Mouse (Mus musculus) thymus, postnatal 4 days (tissue): ENCODE results near the gene Krtap1-3.
"Not testable (repeated sequence)": the region's sequence is repeated elsewhere in the genome, so short reads cannot be mapped to it uniquely, and the experiment has no call there.

Experiments
- DNase-seq: peaks from one replicate; pipeline ENCODE4 v3.0.0; 2021

The Krtap1-3 gene

DNA sequence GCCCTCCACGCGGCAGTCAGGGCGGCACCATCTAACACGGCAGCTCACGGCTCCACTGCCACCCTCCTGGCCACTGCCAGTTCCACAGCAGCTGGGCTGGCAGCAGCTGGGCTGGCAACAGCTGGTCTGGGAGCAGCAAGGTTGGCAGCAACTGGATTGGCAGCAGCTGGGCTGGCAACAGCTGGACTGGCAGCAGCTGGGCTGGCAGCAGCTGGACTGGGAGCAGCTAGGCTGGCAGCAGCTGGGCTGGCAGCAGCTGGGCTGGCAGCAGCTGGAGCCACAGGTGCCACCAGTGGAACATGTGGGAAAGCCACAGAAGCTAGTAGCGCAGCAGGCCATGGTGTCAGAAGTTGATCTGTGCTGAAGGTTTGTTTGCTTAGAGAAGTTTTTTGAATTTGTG lies at the start of gene Krtap1-3:
Gene Krtap1-3, minus strand, starts transcription at position 359 of the 400 bp plus-strand sequence.
- no peak for DNase-seq

DNA sequence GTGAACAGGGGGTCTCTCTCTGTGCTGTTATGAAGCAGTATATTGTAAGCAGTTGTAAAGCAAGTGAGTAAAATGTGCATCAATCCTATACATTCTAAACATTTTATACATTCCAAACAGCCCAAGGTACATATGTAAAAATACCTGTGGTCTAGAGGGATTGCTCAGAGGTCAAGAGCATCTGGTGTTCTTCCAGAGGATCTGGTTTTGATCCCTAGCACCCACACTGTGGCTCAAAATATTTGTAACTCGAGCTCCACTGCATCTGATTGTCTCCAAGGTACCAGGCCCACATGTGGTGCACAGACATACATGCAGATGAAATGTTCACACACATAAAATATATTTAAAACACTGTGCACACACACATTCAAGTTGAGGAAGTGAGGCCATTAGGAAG lies 49.8 kb upstream of the Krtap1-3 start:
- no peak for DNase-seq

DNA sequence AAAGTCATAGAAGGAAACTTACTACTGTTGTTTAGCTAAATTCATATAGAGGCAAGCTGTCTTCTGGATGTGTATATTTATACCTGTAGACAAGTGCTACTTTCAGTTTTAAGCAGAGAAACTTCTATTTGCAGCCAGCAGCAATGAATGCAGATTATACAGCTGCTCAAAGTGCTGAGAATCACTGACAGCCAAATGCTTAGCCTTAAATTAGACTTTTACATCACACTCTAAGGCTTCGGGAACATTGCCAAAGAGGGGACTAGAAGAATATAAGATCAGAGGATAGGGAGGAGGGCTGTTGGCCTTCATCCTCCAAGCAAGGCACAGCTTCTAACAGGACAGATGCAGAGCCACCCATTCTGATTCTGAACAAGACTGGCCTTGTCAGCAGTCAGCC lies 45.9 kb upstream of the Krtap1-3 start:
- DNase-seq: no peak

DNA sequence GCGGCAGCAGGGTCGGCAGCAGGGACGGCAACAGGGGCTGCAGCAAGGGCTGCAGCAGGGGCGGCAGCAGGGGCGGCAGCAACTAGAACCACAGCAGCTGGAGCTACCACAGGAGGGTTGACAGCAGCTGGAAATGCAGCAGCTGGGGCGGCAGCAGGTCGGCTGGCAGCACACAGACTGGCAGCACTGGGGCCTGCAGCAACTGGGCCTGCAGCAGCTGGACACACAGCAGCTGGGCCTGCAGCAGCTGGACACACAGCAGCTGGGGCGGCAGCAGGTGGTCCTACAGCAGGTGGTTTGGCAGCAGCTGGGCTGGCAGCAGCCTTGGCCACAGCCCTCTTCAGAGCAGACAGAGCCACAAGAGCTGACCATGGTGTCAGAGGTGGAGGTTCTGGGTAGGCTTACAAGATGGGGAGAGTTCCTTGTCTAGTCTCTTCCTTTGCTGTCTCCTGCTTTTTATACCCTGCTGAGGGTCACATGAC lies 43.6 kb upstream of the Krtap1-3 start, which contains the start of gene Krtap4-2:
Gene Krtap4-2, minus strand, starts transcription at position 432 of the 482 bp plus-strand sequence.
- no peak for DNase-seq

DNA sequence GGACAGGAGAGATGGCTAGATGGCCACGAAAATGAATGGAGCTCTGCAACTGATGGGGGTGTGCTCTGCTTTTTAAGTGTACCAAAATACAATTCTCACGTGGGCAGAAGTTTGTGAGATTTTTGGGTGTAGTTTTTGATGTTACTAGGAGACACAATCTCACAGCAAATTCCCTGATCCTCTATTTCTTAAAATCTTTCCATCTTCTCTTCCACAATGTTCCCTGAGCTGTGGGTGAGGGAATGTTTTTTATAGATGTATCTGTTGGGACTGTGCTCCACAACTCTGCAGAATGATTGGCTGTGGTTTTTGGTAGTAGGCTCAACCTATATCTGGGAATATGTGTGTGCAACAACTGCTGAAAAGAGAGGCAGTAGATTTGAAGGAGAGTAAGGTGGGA lies 42.2 kb upstream of the Krtap1-3 start:
- no peak for DNase-seq

DNA sequence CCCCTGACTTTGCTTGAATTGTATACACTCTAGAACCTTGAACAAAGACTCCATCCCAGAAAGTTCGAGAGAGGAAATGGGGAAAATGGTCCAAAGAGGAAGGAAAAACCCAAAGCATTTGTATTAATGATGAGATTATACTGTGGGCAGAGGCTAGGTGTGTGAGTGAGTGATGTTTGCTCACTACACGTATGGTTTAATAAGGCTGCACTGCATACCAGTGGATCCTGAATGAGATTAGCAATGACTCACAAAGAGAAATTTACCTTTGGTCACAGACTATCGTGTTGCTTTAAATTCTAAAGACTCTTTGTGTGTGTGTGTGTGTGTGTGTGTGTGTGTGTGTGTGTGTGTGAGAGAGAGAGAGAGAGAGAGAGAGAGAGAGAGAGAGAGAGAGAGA lies 39.8 kb upstream of the Krtap1-3 start:
- DNase-seq: no peak

DNA sequence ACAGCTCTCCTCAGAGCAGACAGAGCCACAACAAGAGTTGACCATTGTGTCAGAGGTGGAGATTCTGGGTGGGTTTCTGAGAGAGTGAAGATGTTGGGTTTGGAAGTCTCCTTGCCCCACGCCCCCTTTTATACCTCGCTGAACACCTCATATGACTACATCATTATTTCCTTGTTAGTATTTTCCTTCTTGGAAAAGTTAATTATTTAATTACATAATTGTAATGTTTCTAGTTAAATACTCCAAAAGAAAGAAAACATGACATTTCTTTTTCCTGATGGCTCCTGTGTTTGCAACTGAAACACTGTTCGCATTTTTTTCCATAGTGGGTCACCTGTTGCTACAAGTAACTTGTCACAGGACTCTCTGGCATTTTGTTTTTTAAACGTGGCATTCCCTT lies 37.0 kb upstream of the Krtap1-3 start, which contains the start of gene Krtap4-1:
Gene Krtap4-1, minus strand, starts transcription at position 101 of the 400 bp plus-strand sequence.
- DNase-seq: no peak

DNA sequence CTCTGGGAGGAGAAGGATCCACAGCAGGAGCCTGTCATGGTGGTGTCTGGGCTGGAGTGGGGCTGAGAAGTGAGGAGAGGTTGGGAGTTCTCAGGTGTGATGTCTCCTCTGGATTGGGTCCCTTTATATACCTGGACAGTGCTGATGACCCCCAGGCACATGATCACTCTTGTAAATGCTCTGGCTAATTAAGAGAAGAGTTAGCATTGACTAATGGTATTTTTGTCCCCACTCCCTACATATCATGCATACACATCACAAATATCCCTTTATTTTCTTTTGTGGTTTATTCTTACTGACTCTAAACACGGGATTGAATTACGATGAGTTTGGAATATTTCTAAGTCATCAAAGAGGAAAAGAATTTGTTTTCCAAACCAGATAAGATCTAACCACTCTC lies 29.2 kb upstream of the Krtap1-3 start, which contains the start of gene Gm11562:
Gene Gm11562, minus strand, starts transcription at position 101 of the 400 bp plus-strand sequence.
- no peak for DNase-seq

DNA sequence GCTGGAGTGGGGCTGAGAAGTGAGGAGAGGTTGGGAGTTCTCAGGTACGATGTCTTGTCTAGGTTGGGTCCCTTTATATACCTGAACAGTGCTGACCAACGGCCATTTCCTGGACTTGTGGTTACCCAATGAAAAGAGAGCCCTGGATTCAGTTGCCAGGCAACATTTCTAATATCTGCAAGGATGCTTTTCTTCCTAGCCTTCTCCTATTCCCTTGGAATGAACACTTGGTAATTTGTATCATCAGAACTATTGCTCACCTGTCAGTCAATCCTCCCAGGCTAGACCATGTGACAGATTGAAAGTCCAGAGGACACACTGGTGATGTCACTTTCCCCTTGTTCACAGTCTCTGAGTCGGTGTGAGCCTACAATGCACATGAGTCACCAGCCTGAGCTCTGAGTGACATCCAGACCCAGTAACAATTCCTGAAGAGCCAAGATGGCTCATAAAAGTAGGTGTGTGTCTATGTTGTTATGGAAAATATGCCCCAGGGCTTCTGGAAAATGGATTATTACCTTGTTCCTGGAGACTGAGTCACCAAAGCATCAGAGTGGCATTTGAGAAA lies 23.7 kb upstream of the Krtap1-3 start, which contains the start of gene Krtap2-4:
Gene Krtap2-4, minus strand, starts transcription at position 51 of the 568 bp plus-strand sequence.
- no peak for DNase-seq

DNA sequence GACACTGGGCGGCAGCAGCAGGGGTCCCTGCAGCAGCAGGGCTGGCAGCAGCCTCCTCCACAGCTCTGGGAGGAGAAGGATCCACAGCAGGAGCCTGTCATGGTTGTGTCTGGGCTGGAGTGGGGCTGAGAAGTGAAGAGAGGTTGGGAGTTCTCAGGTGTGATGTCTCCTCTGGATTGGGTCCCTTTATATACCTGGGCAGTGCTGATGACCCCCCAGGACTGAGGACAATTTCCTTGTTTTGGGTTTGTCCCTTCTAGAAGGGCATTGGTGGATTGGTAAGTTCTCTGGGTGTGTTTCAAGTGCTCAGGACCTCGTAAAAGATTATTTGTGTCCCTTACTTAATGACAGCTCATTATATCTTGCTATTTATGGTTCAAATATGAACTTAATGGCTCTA lies 18.9 kb upstream of the Krtap1-3 start, which contains the start of gene Gm11937:
Gene Gm11937, minus strand, starts transcription at position 101 of the 400 bp plus-strand sequence.
- not testable (repeated sequence) for DNase-seq

DNA sequence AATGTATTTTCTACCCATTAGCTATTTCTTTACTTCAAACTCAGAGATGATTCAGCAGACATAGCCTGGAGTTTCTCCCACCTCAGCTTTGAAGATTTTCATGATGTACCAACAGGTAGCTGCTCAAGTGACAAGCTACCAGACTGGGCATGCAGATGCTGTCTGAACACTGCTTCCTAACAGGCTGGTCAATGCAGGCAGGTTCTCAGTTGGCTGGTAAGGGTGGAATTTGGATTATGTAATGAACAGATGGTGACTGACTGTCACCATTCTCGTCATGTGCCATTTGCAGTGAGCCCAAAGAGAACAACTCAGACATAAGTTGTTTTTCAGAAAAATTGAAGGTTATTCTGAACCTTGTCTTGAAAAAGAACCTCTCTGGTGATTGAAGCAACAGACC lies 18.0 kb upstream of the Krtap1-3 start:
- no peak for DNase-seq

DNA sequence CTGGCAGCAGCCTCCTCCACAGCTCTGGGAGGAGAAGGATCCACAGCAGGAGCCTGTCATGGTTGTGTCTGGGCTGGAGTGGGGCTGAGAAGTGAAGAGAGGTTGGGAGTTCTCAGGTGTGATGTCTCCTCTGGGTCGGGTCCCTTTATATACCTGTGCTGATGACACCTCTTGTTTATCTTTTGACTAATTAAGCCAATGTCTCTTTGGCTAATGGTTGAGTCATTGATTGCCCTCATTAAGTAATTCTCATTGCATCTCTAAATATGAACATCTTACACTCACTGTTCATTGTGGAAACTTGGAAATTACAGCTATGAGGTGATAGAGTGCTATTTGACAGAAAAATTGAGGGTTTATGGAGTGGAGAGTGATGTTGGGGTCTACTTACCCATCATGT lies 12.1 kb upstream of the Krtap1-3 start, which contains the start of gene Gm11938:
Gene Gm11938, minus strand, starts transcription at position 101 of the 400 bp plus-strand sequence.
- not testable (repeated sequence) for DNase-seq

DNA sequence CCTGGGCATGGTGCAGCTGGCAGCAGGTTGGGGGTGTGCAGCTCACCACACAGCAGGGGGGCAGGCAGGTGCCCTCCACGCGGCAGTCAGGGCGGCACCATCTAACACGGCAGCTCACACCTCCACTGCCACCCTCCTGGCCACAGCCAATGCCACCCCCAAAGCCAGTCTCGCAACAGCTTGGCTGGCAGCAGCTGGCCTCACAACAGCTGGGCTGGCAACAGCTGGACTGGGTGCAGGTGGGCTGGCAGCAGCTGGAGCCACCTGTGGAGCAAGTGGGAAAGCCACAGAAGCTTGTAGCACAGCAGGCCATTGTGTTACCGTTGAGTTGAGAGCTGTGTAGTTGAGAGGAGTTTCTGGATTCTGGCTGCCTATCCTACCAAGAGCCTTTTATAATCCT lies 6.6 kb upstream of the Krtap1-3 start, which contains the start of gene Krtap9-3:
Gene Krtap9-3, minus strand, starts transcription at position 364 of the 400 bp plus-strand sequence.
- not testable (repeated sequence) for DNase-seq

DNA sequence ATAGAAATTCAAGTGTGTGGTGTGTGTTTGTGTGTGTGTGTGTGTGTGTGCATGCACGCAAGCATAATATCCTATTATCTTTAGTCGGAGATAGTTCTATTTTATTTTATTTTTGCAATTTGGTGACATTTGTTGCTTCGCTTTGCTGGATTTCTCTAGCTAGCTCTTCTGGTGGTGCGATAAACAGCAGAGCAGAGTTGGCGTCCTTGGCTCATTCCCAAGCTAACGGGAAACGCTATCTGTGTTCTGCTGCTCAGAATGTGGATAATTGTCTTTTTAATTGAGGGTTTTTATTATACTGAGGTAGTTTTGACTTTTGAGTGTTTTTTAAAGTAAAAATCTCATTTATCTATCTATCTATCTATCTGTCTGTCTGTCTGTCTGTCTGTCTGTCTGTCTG lies 6.0 kb downstream of the Krtap1-3 start:
- DNase-seq: no peak

DNA sequence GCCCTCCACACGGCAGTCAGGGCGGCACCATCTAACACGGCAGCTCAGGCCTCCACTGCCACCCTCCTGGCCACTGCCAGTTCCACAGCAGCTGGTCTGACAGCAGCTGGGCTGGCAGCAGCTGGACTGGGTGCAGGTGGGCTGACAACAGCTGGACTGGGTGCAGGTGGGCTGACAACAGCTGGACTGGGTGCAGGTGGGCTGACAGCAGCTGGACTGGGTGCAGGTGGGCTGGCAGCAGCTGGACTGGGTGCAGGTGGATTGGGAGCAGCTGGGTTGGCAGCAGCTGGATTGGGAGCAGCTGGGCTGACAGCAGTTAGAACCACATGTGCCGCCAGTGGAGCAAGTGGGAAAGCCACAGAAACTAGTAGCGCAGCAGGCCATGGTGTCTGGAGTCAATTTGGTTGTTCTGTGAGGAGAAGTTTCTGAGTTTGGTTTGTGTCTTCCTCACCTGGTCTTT lies 7.9 kb downstream of the Krtap1-3 start, which contains the start of gene Krtap1-4:
Gene Krtap1-4, minus strand, starts transcription at position 410 of the 460 bp plus-strand sequence.
- no peak for DNase-seq

DNA sequence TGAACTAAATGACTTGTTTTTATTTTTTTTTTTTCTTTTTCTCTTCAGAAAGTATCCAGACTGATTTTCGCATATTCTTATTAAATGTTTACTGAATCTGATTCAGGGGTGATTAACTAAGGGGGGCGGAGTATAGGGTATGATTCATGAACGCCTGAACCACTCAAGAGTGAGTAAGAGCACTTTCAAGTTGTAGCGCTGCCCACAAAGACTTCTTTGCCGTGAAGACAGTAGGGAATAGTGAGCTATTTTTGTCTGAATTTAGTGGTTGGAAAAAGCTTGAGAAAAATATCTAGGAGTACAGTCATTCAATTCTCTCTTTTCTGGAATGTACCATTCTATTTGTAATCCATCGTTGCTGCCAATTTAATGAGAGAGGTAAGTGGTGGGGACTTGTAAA lies 9.6 kb downstream of the Krtap1-3 start:
- DNase-seq: no peak

DNA sequence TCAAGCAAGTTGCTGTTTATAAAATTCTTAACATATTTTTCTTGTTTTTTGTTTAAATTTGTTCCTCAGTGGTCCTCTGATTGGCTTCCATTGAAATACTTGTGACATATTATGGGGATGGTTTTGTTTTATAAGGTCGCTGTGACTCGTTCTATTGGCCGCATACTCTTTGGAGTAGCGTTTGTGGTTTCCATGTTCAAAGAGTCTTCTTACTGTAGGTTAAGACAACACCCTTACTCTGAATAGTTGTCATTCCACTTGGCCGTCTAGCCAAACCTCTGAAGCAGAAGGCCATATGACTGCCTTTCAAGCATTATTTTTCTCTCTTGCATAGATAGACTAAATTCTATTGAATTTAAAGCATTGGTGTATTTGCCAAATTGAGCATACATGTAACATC lies 10.1 kb downstream of the Krtap1-3 start:
- DNase-seq: no peak

DNA sequence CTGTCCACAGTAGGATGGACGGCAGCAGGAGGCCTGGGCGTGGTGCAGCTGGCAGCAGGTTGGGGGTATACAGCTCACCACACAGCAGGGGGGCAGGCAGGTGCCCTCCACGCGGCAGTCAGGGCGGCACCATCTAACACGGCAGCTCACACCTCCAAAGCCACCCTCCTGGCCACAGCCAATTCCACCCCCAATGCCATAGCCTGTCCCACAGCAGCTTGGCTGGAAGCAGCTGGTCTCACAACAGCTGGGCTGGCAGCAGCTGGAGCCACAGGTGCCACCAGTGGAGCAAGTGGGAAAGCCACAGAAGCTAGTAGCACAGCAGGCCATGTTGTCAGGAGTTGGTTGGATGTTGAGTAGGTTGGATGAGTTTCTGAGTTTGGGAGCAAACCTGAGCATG lies 10.5 kb downstream of the Krtap1-3 start, which contains the start of gene Krtap1-5:
Gene Krtap1-5, minus strand, starts transcription at position 381 of the 400 bp plus-strand sequence.
- no peak for DNase-seq

DNA sequence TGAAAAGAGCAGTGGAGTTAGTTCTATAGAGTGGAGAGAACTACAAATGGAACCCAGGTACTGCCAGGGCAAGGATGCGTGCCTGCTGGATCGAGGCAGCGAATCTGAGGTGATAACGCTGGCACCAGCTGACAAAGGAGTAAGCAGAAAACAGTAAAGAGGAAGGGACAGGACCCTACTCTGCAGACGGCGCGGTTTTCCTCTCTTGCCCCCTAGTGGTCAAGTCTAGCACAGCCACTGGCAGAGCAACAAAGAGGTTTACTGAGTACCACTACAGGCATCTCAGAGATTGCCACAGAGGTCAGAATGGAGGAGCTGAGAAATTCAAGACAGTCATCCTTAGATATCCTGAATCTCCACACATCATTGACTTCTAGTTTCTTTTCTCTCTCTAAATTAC lies 17.0 kb downstream of the Krtap1-3 start:
- DNase-seq: peak; percentile 78

DNA sequence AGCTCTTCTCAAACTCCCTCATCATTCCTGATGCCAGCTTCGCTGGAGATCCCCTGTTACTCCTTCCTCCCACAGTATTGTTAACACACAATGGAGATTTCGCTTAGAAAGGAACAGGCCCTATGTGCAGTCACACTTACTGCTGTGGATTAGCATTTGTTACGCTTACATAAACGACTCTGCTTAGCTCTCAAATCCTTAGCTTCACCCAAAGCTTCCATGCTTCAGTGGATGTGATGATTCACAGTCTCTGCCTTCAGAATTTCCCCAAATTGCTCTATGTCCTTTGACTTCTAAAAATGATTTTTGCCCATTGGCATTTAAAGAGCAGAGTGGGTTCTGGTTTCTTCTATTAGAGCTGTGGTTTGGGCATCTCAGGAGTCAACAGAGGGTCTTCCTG lies 18.0 kb downstream of the Krtap1-3 start:
- no peak for DNase-seq

DNA sequence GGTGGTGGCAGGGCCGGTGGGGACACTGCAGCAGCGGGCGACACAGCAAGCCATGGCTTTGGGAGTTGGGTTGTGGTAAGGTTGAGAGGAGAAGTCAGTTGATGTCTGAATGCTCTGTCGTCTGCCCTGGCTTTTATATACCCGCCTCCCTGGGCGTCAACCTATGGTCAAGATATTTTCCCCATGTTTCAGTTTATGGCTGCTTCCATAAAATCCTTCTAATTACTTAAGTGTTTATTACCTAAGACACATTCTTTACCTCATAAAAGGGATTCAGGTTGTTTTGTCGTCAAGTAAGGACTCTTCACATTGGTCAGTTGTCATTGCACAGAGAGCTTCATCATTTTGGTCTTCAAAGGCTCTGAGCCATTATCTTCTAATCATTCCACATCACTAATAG lies 24.6 kb downstream of the Krtap1-3 start, which contains the start of gene Krtap3-1:
Gene Krtap3-1, minus strand, starts transcription at position 101 of the 400 bp plus-strand sequence.
- no peak for DNase-seq

DNA sequence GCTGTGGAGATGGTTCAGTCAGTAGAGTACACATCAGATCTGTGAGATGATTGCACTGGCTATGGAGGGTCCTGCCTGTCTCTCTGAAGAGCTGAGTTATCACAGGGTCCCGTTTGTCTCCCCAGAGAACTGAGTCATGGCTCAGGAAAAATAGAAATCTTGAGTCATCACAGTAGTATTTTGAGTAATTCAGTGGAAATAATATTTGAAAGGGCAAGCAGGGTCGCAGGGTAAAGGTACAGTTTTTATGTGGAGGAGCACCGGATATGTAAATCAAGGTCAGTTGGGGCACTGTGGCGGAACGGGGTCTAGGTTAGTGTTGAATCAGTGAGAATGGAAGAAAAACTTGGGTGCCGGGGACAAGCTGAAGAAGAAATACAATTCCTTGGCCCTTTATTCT lies 28.6 kb downstream of the Krtap1-3 start:
- DNase-seq: no peak

DNA sequence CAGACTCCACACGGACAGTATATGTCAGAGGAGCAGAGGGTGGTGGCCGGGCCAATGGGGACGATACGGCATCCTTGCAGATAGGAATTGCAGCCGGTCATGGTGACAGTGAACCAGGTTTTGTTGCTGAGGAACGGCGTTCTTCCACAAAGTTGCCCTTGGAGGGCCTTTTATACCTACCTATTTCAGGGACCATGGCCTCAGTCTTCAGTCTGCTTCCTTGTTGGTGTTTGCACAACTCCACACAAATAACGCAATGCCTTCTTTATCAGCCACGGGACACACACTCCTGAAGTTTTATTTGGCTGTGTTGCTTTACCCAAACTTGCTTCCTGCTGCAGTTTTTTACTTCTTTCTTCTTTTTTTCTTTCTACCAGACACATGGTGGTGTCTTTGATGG lies 31.8 kb downstream of the Krtap1-3 start, which contains the start of gene Gm11939:
Gene Gm11939, minus strand, starts transcription at position 101 of the 400 bp plus-strand sequence.
- no peak for DNase-seq
